Mouse (Mus musculus) forebrain, embryonic 14.5 days (tissue): ENCODE data around the gene Actr10. TPM values are rescaled to one million over a fixed set of nuclear protein-coding genes. Genes with fewer than 3 reads are reported as not detected.
A peak's percentile ranks its signal among the peaks of the same experiment; 100 is the strongest.

Experiments used
- ATAC-seq: fragments of 200-750 bp; cut with Nextera tagmentation; 2 replicates; pipeline ENCODE4 v1.8.0; 2017; ENCODE audit warnings: mild to moderate bottlenecking, moderate library complexity
- DNase-seq: peaks from one replicate; pipeline ENCODE4 v3.0.0-alpha.2; 2015; ENCODE audit warnings: low spot score
- H3K27ac ChIP-seq: fragments of 300-500 bp; sonication (generic); 2 replicates; pipeline ENCODE4 v1.5.1; 2014; ENCODE audit warnings: low read depth, mild to moderate bottlenecking, control low read depth, low read length, moderate library complexity
- H3K27me3 ChIP-seq: fragments of 300-500 bp; sonication (generic); replicated peaks from 2 replicates; pipeline ENCODE4 v1.6.1; 2014; ENCODE audit warnings: low read length, control low read depth, mixed read lengths; ENCODE audit not compliant: control insufficient read depth, insufficient read depth
- H3K36me3 ChIP-seq: fragments of 300-500 bp; sonication (generic); 2 replicates; pipeline ENCODE4 v1.6.1; 2014; ENCODE audit warnings: low read length, control low read depth; ENCODE audit not compliant: control insufficient read depth, insufficient read depth
- H3K4me1 ChIP-seq: fragments of 300-500 bp; sonication (generic); 2 replicates; pipeline ENCODE4 v1.6.1; 2014; ENCODE audit warnings: antibody characterized with exemption, low read length, control low read depth; ENCODE audit not compliant: control insufficient read depth, insufficient read depth
- H3K4me2 ChIP-seq: fragments of 300-500 bp; sonication (generic); 2 replicates; pipeline ENCODE4 v1.6.1; 2014; ENCODE audit warnings: mild to moderate bottlenecking, control low read depth, low read length
- H3K4me3 ChIP-seq: fragments of 300-500 bp; sonication (generic); 2 replicates; pipeline ENCODE4 v1.5.1; 2014; ENCODE audit warnings: low read depth, low read length, control low read depth
- H3K9ac ChIP-seq: fragments of 300-500 bp; sonication (generic); 2 replicates; pipeline ENCODE4 v1.6.1; 2014; ENCODE audit warnings: mild to moderate bottlenecking, low read length, control low read depth, moderate library complexity
- H3K9me3 ChIP-seq: fragments of 300-500 bp; sonication (generic); replicated peaks from 2 replicates; pipeline ENCODE4 v1.6.1; 2016; ENCODE audit warnings: low read length, control low read depth, mixed read lengths; ENCODE audit not compliant: control insufficient read depth
- WGBS: fragments of 180-500 bp; shearing (Covaris S2); extraction: QIAGEN DNeasy Blood & Tissue Kit; methylation state at CpG from one replicate; pipeline ENCODE4 v1.1.7; 2014; 5-methylcytosine and 5-hydroxymethylcytosine counted together
- polyA plus RNA-seq: library from polyadenylated mRNA; unstranded; fragments of >200 nt; fragmentation: Nextera tagmentation; extraction: Ambion mirVana; gene quantifications from 2 replicates; pipeline ENCODE4 v1.2.1, GENCODE M21; 2014

The Actr10 gene
- polyA plus RNA-seq, 1 experiment from 2014 or later = 376 TPM

- DNase-seq (no peak), ATAC-seq (no peak)
- Histone ChIP-seq H3K36me3 (no peaks in the 10 kb centered on the region), H3K27ac (no peak overlapping the region), H3K9me3 (no peaks in the 10 kb centered on the region), H3K4me3 (no peak overlapping the region), H3K27me3 (no peaks in the 10 kb centered on the region), H3K9ac (no peak overlapping the region), H3K4me1 (no peaks in the 10 kb centered on the region), H3K4me2 (no peak overlapping the region)
- whole genome bisulfite sequencing = 84% methylated on average over 11 of the region's 11 CpGs
Observed at GRCm38 (mm10) chr12:70907651-70908050, 30.0 kb upstream of the Actr10 start.

- no peak for DNase-seq
- no peaks in the 10 kb centered on the region for H3K36me3 ChIP-seq
- H3K4me2 ChIP-seq = no peak overlapping the region
- no peaks in the 10 kb centered on the region for H3K4me1 ChIP-seq
- H3K27me3 ChIP-seq = no peaks in the 10 kb centered on the region
- H3K9ac ChIP-seq = no peak overlapping the region
- no peak overlapping the region for H3K4me3 ChIP-seq
- WGBS = 73% methylated on average over 4 of the region's 4 CpGs
- H3K9me3 ChIP-seq = no peaks in the 10 kb centered on the region
- ATAC-seq = no peak
- no peak overlapping the region for H3K27ac ChIP-seq
Observed at GRCm38 (mm10) chr12:70908076-70908475, 29.6 kb upstream of the Actr10 start.

DNA sequence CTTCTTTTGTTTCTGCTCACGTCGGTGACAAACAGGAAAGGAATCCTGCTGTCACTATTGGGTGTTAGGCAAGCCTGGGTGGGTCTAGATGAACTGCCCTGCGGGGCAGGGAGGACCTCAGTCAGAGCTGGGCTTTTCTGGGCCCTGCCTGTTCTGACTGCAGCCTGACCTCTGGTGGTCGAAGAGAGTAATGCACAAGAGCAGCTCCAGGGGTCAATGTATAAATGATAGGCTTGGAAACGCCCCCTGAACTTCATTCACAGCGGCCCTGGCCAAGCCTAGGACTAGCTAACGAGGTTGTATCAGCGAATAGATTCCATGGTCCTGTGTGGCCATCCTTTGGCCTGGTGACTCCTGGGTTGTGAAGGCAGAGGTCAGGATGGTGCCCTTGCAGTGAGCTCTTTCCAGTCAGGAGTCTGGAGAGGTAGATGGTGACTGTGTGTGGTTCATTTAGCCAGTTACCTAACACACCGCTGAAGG, 27.4 kb upstream of the Actr10 start:
- WGBS = 9% methylated on average over 9 of the region's 9 CpGs
- Histone ChIP-seq H3K4me1 (no peaks in the 10 kb centered on the region), H3K9ac (no peak overlapping the region)

DNA sequence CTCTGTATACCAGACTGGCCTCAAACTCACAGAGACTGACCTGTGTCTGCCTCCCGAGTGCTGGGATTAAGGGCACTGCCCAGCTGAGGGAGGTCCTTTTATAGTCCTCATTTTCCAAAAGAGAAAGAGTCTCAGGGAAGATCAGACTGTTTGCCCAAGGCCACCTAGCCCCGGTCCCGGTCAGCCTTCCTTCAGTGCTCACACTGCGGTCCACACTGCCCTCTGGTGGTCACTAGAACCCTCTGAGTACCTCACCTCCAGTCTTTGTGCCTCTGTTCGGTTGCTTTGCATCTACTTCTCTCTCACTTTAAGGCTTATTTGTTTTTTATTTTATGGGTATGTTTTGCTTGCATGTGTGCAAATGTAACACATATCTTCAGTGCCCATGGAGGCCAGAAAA, 26.6 kb upstream of the Actr10 start:
- ATAC-seq = peak; percentile 73; the same call in 1 of the 2 replicates
- 8% methylated on average over 5 of the region's 5 CpGs for WGBS
- H3K36me3 ChIP-seq = no peaks in the 10 kb centered on the region
- DNase-seq = peak; percentile 85
- no peaks in the 10 kb centered on the region for H3K9me3 ChIP-seq
- no peak overlapping the region for H3K27ac ChIP-seq
- H3K27me3 ChIP-seq = no peaks in the 10 kb centered on the region
- no peaks in the 10 kb centered on the region for H3K4me1 ChIP-seq
- no peak overlapping the region for H3K4me2 ChIP-seq
- no peak overlapping the region for H3K4me3 ChIP-seq
- no peak overlapping the region for H3K9ac ChIP-seq

More for the DNA sequence above, 27.4 kb upstream of the Actr10 start:
- Histone ChIP-seq H3K4me2 (no peak overlapping the region), H3K27ac (no peak overlapping the region), H3K4me3 (no peak overlapping the region), H3K27me3 (no peaks in the 10 kb centered on the region), H3K36me3 (no peaks in the 10 kb centered on the region), H3K9me3 (no peaks in the 10 kb centered on the region)
- DNase-seq (peak; percentile 80), ATAC-seq (peak; percentile 61)

DNA sequence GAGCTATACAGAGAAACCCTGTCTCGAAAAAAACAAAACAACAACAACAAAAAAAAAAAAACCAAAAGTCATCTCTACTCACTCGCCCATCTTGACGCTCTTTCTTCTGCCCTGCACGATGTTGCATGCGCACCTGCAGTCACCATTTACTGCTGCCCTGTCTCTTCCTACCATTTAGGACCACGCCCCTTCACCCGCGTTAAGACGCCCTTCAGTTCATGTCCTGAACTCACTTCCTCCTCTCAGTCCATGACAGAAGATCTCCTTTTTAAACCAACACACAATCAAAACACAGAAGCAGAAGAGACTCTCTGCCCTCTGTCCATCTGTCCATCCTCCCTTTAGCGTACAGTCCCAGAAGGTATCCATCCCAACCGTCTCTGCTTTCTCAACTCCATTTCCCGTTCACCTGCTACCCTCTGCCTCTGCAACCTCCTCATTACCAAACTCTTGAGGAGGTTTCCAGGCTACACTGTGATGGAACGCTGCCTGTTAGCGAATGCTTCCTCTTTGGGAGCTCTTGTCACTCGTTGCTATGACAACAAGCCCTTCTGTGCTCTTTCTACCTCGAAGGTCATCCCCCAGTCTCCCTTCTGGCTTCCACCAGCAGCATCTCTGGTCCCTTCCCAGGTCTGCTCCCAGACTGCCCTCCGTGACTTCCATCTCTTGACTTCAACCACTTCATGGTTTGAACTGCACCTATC, 25.8 kb upstream of the Actr10 start:
- Histone ChIP-seq H3K4me3 (no peak overlapping the region), H3K36me3 (no peaks in the 10 kb centered on the region), H3K4me2 (no peak overlapping the region), H3K27me3 (no peaks in the 10 kb centered on the region), H3K4me1 (no peaks in the 10 kb centered on the region), H3K27ac (no peak overlapping the region), H3K9ac (no peak overlapping the region), H3K9me3 (no peaks in the 10 kb centered on the region)
- no peak for ATAC-seq
- WGBS = 64% methylated on average over 17 of the region's 17 CpGs
- DNase-seq = no peak

DNA sequence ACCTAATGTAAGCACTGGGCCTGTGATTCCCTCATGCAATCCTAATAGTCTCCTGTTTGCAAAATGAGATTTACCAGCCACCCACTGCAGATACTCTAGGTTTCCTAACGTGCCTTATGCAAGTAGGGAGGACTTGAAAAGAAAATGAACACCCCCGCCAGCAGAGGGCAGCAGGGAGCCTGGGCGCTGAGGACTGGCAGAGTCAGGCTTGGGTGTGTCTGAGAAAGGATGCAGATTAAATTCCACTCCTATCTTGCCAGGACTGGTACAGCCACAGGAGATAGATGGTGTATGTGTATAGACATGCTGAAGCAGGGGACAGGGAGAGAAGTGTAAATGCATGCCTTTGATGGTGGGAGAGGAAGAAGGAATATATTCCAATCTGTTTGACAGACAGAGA, 24.2 kb upstream of the Actr10 start:
- Histone ChIP-seq H3K27ac (no peak overlapping the region), H3K36me3 (no peaks in the 10 kb centered on the region), H3K27me3 (no peaks in the 10 kb centered on the region), H3K4me1 (no peaks in the 10 kb centered on the region), H3K9me3 (no peaks in the 10 kb centered on the region), H3K9ac (no peak overlapping the region), H3K4me2 (no peak overlapping the region), H3K4me3 (no peak overlapping the region)
- ATAC-seq (no peak), DNase-seq (no peak)
- 50% methylated on average over 3 of the region's 3 CpGs for WGBS

GRCm38 (mm10) chr12:70914387-70914786, 23.3 kb upstream of the Actr10 start:
- no peak for ATAC-seq
- Histone ChIP-seq H3K36me3 (no peaks in the 10 kb centered on the region), H3K4me1 (no peaks in the 10 kb centered on the region), H3K27me3 (no peaks in the 10 kb centered on the region), H3K4me2 (no peak overlapping the region), H3K27ac (no peak overlapping the region), H3K9me3 (no peaks in the 10 kb centered on the region), H3K9ac (no peak overlapping the region), H3K4me3 (no peak overlapping the region)
- 54% methylated on average over 11 of the region's 11 CpGs for WGBS
- peak; percentile 81 for DNase-seq

GRCm38 (mm10) chr12:70929781-70930180, 7.9 kb upstream of the Actr10 start:
- no peaks in the 10 kb centered on the region for H3K4me1 ChIP-seq
- no peak overlapping the region for H3K4me2 ChIP-seq
- H3K4me3 ChIP-seq = no peak overlapping the region
- no peak for ATAC-seq
- WGBS = 92% methylated on average over 4 of the region's 4 CpGs
- no peaks in the 10 kb centered on the region for H3K36me3 ChIP-seq
- no peaks in the 10 kb centered on the region for H3K27me3 ChIP-seq
- no peak overlapping the region for H3K9ac ChIP-seq
- DNase-seq = no peak
- H3K9me3 ChIP-seq = no peaks in the 10 kb centered on the region
- H3K27ac ChIP-seq = no peak overlapping the region

GRCm38 (mm10) chr12:70937150-70937549, 507 bp upstream of the Actr10 start:
- peak; percentile 41 for ATAC-seq
- WGBS = 13% methylated on average over 8 of the region's 12 CpGs

More at GRCm38 (mm10) chr12:70937150-70937549, 507 bp upstream of the Actr10 start:
- peaks cover 4% of the 10 kb centered on the region; the same call in 1 of the 2 replicates for H3K36me3 ChIP-seq
- H3K4me1 ChIP-seq = peaks cover 5% of the 10 kb centered on the region; the same call in 1 of the 2 replicates
- H3K9me3 ChIP-seq = no peaks in the 10 kb centered on the region
- DNase-seq = no peak
- H3K27me3 ChIP-seq = no peaks in the 10 kb centered on the region
- peak overlapping the region; percentile 96 for H3K9ac ChIP-seq
- peak overlapping the region; percentile 77 for H3K4me3 ChIP-seq
- H3K4me2 ChIP-seq = peak overlapping the region; percentile 48
- peak overlapping the region; percentile 78 for H3K27ac ChIP-seq
